Mouse (Mus musculus) forebrain, embryonic 12.5 days (tissue): ENCODE measurements around the gene Tfip11. TPM values are rescaled to one million over a fixed set of nuclear protein-coding genes. Genes with fewer than 3 reads are reported as not detected.
"Not testable (repeated sequence)": the region's sequence is repeated elsewhere in the genome, so short reads cannot be mapped to it uniquely, and the experiment has no call there.

Experiments
- ATAC-seq: fragments of 200-750 bp; cut with Nextera tagmentation; 2 replicates; pipeline ENCODE4 v1.8.0; 2017; ENCODE audit warnings: moderate TSS enrichment; ENCODE audit not compliant: low FRiP score
- H3K27ac ChIP-seq: fragments of 300-500 bp; sonication (generic); 2 replicates; pipeline ENCODE4 v1.5.1; 2016; ENCODE audit warnings: mild to moderate bottlenecking
- H3K27me3 ChIP-seq: fragments of 300-500 bp; sonication (generic); 2 replicates; pipeline ENCODE4 v1.6.1; 2016; ENCODE audit warnings: mild to moderate bottlenecking
- H3K36me3 ChIP-seq: fragments of 300-500 bp; sonication (generic); replicated peaks from 2 replicates; pipeline ENCODE4 v1.6.1; 2016; ENCODE audit warnings: mild to moderate bottlenecking
- H3K4me1 ChIP-seq: fragments of 300-500 bp; sonication (generic); 2 replicates; pipeline ENCODE4 v1.6.1; 2016
- H3K4me2 ChIP-seq: fragments of 300-500 bp; sonication (generic); 2 replicates; pipeline ENCODE4 v1.6.1; 2016; ENCODE audit warnings: mild to moderate bottlenecking, moderate library complexity
- H3K4me3 ChIP-seq: fragments of 300-500 bp; sonication (generic); replicated peaks from 2 replicates; pipeline ENCODE4 v1.5.1; 2016; ENCODE audit warnings: mild to moderate bottlenecking
- H3K9ac ChIP-seq: fragments of 300-500 bp; sonication (generic); 2 replicates; pipeline ENCODE4 v1.6.1; 2016; ENCODE audit warnings: mild to moderate bottlenecking
- H3K9me3 ChIP-seq: fragments of 300-500 bp; sonication (generic); 2 replicates; pipeline ENCODE4 v1.6.1; 2016
- WGBS: fragments of 180-500 bp; shearing (Covaris S2); methylation state at CpG from one replicate; pipeline ENCODE4 v1.1.7; 2016; 5-methylcytosine and 5-hydroxymethylcytosine counted together
- polyA plus RNA-seq: library from polyadenylated mRNA; unstranded; fragments of >200 nt; fragmentation: Nextera tagmentation; extraction: Ambion mirVana; gene quantifications from 2 replicates; pipeline ENCODE4 v1.2.1, GENCODE M21; 2016

The Tfip11 gene
- polyA plus RNA-seq, 1 experiment from 2014 or later = 39.5 TPM

DNA sequence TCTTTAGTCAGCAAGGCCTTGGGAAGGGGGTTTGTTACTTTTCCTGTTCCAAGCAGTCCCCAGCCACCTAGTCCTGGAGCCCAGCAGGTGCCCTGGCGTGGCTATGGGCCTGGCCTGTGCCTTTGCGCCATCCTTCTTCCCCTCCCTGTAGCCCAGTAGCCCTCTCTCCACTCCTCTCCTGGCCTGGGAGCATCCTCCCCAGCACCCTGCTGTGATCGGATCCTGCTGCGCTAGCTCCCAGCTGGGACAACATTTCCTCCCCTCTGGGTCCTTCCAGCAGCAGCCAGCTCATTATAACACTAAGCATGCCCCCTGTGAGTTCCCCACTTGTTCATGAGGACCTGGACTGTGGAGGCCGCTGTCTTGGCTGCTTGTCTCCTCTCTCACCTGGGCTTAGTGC lies 20.3 kb upstream of the Tfip11 start:
- peaks cover 33% of the 10 kb centered on the region for H3K36me3 ChIP-seq

DNA sequence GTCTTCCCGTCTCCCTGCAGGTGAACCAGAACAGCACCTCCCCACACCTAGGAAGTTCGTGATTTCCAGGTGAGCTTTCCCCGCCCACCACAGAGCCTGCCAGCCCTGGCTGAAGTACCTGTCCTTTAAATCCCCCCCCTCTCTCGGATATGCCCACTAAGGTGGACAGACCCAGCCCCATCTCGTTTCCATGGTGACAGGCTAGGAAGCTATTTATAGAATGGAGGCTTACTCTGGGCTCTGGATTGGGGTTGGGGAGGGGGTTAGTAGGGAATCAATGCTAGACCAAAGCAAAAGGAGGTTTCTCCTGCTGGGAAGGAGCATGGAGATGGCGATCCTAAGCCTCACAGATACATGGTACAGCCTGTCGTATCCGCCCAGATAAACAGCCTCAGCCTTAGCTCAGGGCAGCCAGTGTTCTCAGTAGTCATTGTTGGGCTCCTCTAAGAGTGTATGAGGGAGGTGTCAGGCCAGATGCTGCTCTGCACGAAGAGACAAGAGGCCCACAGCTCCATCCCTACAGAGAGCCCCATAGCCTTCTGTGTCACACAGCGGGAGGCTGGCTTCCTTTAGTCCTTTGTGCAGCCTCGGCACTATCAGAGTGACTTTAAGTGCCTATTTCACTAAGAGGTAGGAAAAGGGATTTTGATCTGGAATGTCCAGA lies 12.8 kb upstream of the Tfip11 start:
- Histone ChIP-seq H3K36me3 (peaks cover 55% of the 10 kb centered on the region), H3K9me3 (no peaks in the 10 kb centered on the region), H3K27me3 (no peaks in the 10 kb centered on the region), H3K4me1 (peaks cover 9% of the 10 kb centered on the region), H3K4me2 (no peak overlapping the region), H3K9ac (no peak overlapping the region), H3K27ac (peak overlapping the region; percentile 46; the same call in 1 of the 2 replicates), H3K4me3 (no peak overlapping the region)
- 54% methylated on average over 11 of the region's 11 CpGs for WGBS
- ATAC-seq = no peak

More for the DNA sequence above, 20.3 kb upstream of the Tfip11 start:
- Histone ChIP-seq H3K27me3 (no peaks in the 10 kb centered on the region), H3K4me3 (no peak overlapping the region), H3K4me1 (no peaks in the 10 kb centered on the region), H3K27ac (no peak overlapping the region), H3K9ac (no peak overlapping the region), H3K9me3 (no peaks in the 10 kb centered on the region), H3K4me2 (no peak overlapping the region)
- WGBS = 75% methylated on average over 5 of the region's 5 CpGs
- no peak for ATAC-seq

DNA sequence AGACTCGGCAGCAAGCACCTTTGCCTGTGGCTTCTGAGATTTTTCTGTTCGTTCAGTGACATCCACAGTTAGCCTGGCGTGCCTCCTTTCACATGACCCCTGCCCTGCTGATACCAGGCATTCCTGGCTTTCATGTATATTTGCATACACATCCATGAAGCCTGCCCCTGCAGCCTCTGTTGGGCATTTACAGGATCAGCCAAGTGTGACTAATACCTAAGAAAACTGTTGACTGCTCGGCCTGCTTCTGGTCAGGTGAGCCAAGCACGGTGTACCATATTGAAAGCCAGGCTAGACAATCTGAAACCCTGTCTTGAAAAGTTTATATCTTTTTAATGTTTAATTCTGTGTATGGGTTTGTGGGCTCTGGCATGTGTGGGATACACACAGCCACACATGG lies 9.7 kb upstream of the Tfip11 start:
- peaks cover 28% of the 10 kb centered on the region for H3K36me3 ChIP-seq
- no peak for ATAC-seq
- no peak overlapping the region for H3K4me2 ChIP-seq
- no peak overlapping the region for H3K9ac ChIP-seq
- WGBS = 73% methylated on average over 5 of the region's 5 CpGs
- H3K9me3 ChIP-seq = no peaks in the 10 kb centered on the region
- no peak overlapping the region for H3K27ac ChIP-seq
- no peak overlapping the region for H3K4me3 ChIP-seq
- peaks cover 9% of the 10 kb centered on the region for H3K4me1 ChIP-seq
- H3K27me3 ChIP-seq = no peaks in the 10 kb centered on the region; the same call in 1 of the 2 replicates

DNA sequence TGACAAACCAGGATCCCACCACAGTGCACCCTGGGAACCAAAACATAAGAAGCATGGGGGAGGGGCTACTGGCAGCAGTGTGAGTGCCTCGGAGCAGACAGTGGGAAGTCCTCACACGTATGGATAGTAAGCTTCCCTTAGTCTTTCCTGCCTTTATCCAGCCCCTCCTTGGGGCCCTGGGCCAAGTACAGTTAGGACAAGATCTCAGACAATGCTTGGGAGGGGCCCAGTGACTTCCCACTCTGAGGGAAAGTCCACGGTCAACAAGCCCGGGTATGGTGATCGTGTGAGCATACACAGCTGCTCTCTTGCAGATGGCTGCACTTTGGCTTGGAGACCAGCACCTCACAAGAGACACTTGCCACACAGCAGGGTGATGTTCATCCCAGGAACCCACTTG lies 8.8 kb upstream of the Tfip11 start:
- no peak overlapping the region for H3K4me2 ChIP-seq
- H3K27ac ChIP-seq = no peak overlapping the region
- H3K4me3 ChIP-seq = no peak overlapping the region
- H3K9me3 ChIP-seq = no peaks in the 10 kb centered on the region
- H3K9ac ChIP-seq = no peak overlapping the region
- H3K36me3 ChIP-seq = peaks cover 22% of the 10 kb centered on the region
- H3K4me1 ChIP-seq = peaks cover 9% of the 10 kb centered on the region
- 70% methylated on average over 5 of the region's 5 CpGs for WGBS
- H3K27me3 ChIP-seq = no peaks in the 10 kb centered on the region; the same call in 1 of the 2 replicates
- ATAC-seq = no peak

DNA sequence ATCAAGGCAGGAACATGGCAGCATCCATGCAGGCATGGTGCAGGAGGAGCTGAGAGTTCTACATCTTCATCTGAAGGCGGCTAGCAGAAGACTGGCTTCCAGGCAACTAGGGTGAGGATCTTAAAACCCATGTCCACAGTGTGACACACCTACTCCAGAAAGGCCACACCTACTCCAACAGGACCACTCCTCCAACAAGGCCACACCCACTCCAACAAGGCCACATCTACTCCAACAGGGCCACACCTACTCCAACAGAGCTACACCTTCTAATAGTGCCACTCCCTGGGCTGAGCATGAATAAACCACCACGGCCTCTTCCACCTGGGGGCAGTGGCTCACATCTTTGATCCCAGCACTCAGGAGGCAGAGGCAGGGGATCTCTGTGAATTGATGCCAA lies 6.8 kb upstream of the Tfip11 start:
- not testable (repeated sequence) for H3K4me3 ChIP-seq, ATAC-seq, H3K4me2 ChIP-seq, H3K4me1 ChIP-seq, H3K9me3 ChIP-seq, H3K27me3 ChIP-seq, H3K9ac ChIP-seq, H3K27ac ChIP-seq
- H3K36me3 ChIP-seq = peaks cover 12% of the 10 kb centered on the region
- 62% methylated on average over 2 of the region's 2 CpGs for WGBS

DNA sequence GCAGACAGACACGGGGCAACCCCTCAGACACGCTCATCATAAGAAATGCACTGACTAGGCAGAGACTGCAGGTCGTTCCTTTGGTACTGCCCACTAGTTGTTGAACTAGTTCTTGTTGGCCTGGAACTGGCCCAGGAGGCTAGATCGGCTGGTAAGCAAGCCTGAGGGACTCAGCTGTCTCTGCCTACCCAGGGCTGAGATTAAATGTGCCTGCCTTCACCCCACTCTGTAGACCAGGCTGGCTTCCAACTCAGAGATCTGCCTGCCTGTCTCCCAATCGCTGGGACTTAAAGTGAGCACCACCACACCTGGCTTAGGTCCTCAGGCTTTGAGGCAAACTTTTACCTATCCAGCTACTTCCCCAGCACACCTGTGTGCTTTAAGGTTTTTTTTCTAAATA lies 5.8 kb upstream of the Tfip11 start:
- WGBS = 81% methylated on average over 5 of the region's 5 CpGs
- peaks cover 13% of the 10 kb centered on the region; the same call in 1 of the 2 replicates for H3K27me3 ChIP-seq

DNA sequence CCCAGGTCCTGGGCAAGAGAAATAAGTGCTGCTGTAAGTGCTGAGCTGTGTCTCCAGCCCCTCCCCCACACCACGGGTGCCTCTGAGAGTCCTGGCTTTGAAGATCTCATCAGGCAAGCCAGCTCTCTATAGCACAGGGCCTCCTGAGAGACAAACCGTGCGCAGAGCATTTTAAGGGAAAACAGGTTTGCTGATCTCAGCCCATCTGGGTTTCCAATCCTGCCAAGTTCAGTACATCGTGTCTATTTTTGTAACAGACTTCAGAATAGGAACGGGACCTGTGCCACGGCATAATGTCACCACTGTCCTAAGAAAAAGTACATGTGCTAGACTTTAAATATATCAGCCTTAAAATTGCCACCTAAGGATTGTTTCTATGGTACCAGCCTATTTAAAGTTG lies 5.2 kb upstream of the Tfip11 start:
- Histone ChIP-seq H3K27ac (no peak overlapping the region), H3K27me3 (peaks cover 13% of the 10 kb centered on the region; the same call in 1 of the 2 replicates), H3K9me3 (no peaks in the 10 kb centered on the region), H3K4me3 (no peak overlapping the region), H3K36me3 (peaks cover 1% of the 10 kb centered on the region; the same call in 1 of the 2 replicates), H3K4me2 (no peak overlapping the region), H3K9ac (no peak overlapping the region), H3K4me1 (peaks cover 9% of the 10 kb centered on the region)
- no peak for ATAC-seq
- 82% methylated on average over 6 of the region's 6 CpGs for WGBS

More for the DNA sequence above, 5.8 kb upstream of the Tfip11 start:
- Histone ChIP-seq H3K9me3 (no peaks in the 10 kb centered on the region), H3K4me3 (no peak overlapping the region), H3K27ac (no peak overlapping the region), H3K9ac (no peak overlapping the region), H3K4me2 (no peak overlapping the region), H3K36me3 (peaks cover 7% of the 10 kb centered on the region), H3K4me1 (peaks cover 7% of the 10 kb centered on the region)
- no peak for ATAC-seq

DNA sequence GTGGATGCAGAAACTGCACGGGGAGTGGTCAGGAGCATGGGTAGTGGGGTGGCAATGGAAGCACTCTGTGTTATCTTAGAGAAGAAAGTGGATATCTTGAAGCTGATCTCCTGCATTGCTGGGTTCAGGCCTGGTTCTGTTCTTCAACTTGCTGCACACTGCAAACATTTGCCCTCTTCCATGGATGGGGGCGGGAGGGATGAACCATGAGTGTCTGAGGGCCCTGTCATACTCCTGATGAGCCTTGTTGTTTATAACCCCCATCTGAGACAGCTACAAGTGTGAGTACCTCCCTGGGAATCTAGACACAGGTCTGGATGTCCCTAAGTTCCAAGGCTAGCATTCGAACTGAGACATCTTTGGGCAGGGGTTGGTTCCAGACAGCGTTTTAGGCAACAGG lies 4.8 kb upstream of the Tfip11 start:
- Histone ChIP-seq H3K27ac (no peak overlapping the region), H3K4me3 (no peak overlapping the region), H3K36me3 (no peaks in the 10 kb centered on the region), H3K4me1 (peaks cover 9% of the 10 kb centered on the region), H3K9ac (no peak overlapping the region), H3K27me3 (peaks cover 13% of the 10 kb centered on the region; the same call in 1 of the 2 replicates), H3K9me3 (no peaks in the 10 kb centered on the region), H3K4me2 (no peak overlapping the region)
- WGBS = 78% methylated on average over 4 of the region's 4 CpGs
- no peak for ATAC-seq

DNA sequence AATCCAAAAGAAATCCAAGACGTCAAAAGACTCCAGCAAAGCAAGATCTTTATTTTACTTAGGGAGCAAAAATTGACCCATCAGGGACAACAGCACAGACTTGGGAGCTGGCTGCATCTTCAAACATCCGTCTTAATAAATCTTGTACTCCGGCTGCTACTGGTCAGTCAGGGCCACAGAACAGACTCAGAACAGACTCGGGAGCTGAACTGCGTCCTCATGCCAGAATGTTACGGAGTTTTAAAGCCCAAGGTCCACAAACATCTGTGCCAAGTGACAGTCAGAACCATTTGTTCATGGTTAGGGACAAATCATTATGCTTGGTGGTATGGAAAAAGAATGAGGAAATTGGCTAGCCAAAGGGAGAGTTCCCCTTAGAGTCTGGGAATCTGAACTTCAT lies 2.9 kb upstream of the Tfip11 start:
- Histone ChIP-seq H3K9me3 (no peaks in the 10 kb centered on the region), H3K4me3 (no peak overlapping the region), H3K36me3 (peaks cover 8% of the 10 kb centered on the region), H3K9ac (no peak overlapping the region), H3K4me1 (peaks cover 21% of the 10 kb centered on the region), H3K4me2 (no peak overlapping the region), H3K27ac (no peak overlapping the region), H3K27me3 (peaks cover 13% of the 10 kb centered on the region; the same call in 1 of the 2 replicates)
- no peak for ATAC-seq
- 87% methylated on average over 6 of the region's 6 CpGs for WGBS

DNA sequence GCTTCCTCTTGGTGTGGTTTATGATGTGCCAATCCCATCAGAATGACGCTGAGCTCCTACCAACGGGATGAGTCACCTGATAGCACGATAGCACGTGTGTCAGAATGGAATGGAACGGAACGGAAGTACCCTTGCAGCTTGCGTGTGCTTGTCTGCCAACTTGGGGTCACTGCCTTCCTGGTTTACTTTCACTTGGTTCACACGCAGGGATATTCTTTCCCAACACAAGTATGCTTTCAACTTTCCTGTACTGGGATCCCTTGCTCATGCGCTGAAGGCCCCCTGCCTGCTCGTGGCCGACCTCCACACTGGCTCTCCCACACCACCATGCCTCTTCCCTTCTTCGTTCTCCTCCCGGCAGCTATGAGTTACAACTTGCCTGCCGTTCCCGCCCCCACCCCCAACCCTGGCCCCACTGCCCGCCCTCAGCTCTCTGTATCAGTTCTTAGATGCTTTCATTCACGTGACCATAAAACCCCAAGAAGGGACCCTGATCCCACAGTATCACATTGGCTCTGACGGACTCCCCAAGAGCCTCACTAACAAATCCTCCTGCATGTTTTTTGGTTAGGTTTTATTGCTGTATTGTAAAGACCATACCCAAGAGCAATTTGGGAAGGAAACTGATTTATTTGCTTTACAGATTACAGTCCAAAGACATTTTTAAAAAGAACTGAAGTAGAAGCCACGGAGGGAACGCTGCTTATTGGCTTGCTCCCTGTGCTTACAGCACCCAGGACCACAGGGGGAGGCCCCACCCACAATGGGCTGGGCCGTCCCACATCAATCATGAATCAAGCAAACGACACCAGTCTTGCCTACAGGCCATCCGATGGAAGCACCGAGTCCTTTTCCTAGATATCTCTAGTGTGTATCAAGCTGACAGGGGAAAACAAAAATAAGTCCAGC lies 1.3 kb upstream of the Tfip11 start:
- ATAC-seq = 0 out of 2 replicates have a peak, but pooled peaks have one; percentile 55
- H3K27ac ChIP-seq = no peak overlapping the region
- H3K27me3 ChIP-seq = peaks cover 13% of the 10 kb centered on the region; the same call in 1 of the 2 replicates
- 35% methylated on average over 24 of the region's 24 CpGs for WGBS
- H3K4me2 ChIP-seq = peak overlapping the region; percentile 86
- H3K4me1 ChIP-seq = peaks cover 21% of the 10 kb centered on the region
- H3K9me3 ChIP-seq = no peaks in the 10 kb centered on the region
- H3K4me3 ChIP-seq = no peak overlapping the region
- 0 out of 2 replicates have a peak overlapping the region, but pooled peaks have one; percentile 12 for H3K9ac ChIP-seq
- peaks cover 24% of the 10 kb centered on the region for H3K36me3 ChIP-seq

DNA sequence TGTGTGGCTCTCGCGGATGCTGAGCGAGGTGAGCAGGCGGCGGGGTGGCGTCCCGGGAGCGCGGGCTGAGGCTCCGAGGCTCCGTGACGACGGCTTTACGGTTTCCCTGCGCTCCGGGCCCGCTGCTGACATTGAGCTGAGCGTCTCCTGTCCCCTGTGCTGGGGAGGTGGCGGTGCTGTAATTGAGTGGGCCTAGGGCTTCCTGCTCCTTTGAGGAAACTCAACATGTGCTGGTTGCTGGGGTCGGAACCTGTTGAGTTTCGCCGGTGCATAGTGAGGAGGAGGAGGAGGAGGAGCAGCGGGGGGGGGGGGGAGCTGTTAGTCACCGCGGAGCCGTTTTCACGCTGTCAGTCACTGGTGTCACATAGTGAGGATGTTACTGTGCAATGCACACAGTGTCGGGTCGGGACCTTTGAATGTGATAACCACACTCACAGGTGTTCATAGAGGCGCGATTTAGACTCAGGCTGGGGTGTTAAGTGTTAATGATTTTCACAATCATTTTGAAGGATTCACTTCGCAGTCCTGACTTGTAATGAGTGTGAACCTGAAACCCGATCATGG lies 370 bp downstream of the Tfip11 start:
- H3K9me3 ChIP-seq = no peaks in the 10 kb centered on the region
- WGBS = 2% methylated on average over 32 of the region's 33 CpGs
- peak overlapping the region; percentile 76 for H3K9ac ChIP-seq
- H3K4me3 ChIP-seq = peak overlapping the region; percentile 77
- peaks cover 21% of the 10 kb centered on the region for H3K4me1 ChIP-seq
- no peak overlapping the region; the same call in 1 of the 2 replicates for H3K27ac ChIP-seq
- peak; percentile 70 for ATAC-seq
- peaks cover 13% of the 10 kb centered on the region; the same call in 1 of the 2 replicates for H3K27me3 ChIP-seq
- peak overlapping the region; percentile 86 for H3K4me2 ChIP-seq
- H3K36me3 ChIP-seq = peaks cover 40% of the 10 kb centered on the region

DNA sequence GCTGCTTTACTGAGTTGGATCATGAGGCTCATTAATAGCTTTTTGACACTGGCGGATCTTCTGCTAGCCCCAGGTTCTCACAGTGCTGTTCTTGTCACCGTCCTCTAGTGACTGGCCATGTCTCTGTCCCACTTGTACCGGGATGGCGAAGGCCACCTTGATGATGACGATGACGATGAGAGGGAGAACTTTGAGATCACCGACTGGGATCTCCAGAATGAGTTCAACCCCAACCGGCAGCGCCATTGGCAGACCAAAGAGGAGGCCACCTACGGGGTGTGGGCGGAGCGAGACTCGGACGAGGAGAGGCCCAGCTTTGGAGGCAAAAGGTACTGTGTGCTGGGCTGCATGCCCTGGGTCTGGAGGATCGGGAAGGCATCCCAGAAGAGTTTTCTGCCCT lies 1.7 kb downstream of the Tfip11 start:
- Histone ChIP-seq H3K4me2 (no peak overlapping the region), H3K36me3 (peaks cover 54% of the 10 kb centered on the region), H3K9me3 (no peaks in the 10 kb centered on the region), H3K9ac (no peak overlapping the region), H3K4me3 (no peak overlapping the region), H3K27ac (no peak overlapping the region), H3K27me3 (0 out of 2 replicates have a peak, but pooled peaks cover 13% of the 10 kb centered on the region), H3K4me1 (peaks cover 21% of the 10 kb centered on the region)
- WGBS = 91% methylated on average over 15 of the region's 15 CpGs
- ATAC-seq = no peak
